Mouse (Mus musculus): Measurements from ENCODE around the gene Cdx2.
A peak's percentile ranks its signal among the peaks of the same experiment; 100 is the strongest.

Cdx2 gene

GRCm38 (mm10) chr5:147323237-147323917 lies 16.3 kb upstream of the Cdx2 start:
- peaks cover 10% of the 10 kb centered on the region; the same call in 1 of the 2 replicates for H3K4me1 ChIP-seq (replicated peaks; ENCODE audit: low read depth, low read length)
- TF ChIP-seq CTCF (conservative IDR thresholded peaks at IDR 0.05; ENCODE audit: low read length) (peak; percentile 78), NANOG (IDR thresholded peaks at IDR 0.05; ENCODE audit: borderline replicate concordance, low read length) (no peak)
- no peaks in the 10 kb centered on the region for H3K9me3 ChIP-seq (ENCODE audit: low read length)
- no peaks in the 10 kb centered on the region for H3K36me3 ChIP-seq (ENCODE audit: insufficient read depth, low read length)
- no peak overlapping the region for H3K4me3 ChIP-seq (replicated peaks; ENCODE audit: low read length)
- H3K27me3 ChIP-seq (ENCODE audit: insufficient read depth, low read length) = peaks cover 44% of the 10 kb centered on the region

- peaks cover 12% of the 10 kb centered on the region; the same call in 1 of the 2 replicates for H3K4me1 ChIP-seq (replicated peaks; ENCODE audit: low read depth, low read length)
- H3K27me3 ChIP-seq (ENCODE audit: insufficient read depth, low read length) = peaks cover 56% of the 10 kb centered on the region
- H3K36me3 ChIP-seq (ENCODE audit: insufficient read depth, low read length) = no peaks in the 10 kb centered on the region
- TF ChIP-seq NANOG (IDR thresholded peaks at IDR 0.05; ENCODE audit: borderline replicate concordance, low read length) = no peak
- no peak for TF ChIP-seq POU5F1 (IDR thresholded peaks at IDR 0.05; ENCODE audit: borderline replicate concordance, low read length)
- no peak for TF ChIP-seq CTCF (conservative IDR thresholded peaks at IDR 0.05; ENCODE audit: low read length)
- H3K9me3 ChIP-seq (ENCODE audit: low read length) = no peaks in the 10 kb centered on the region
- H3K4me3 ChIP-seq (replicated peaks; ENCODE audit: low read length) = no peak within 1 kb of the TSS
Observed at GRCm38 (mm10) chr5:147322183-147322582, 15.1 kb upstream of the Cdx2 start, which contains the start of gene Urad. Urad (minus strand) TSS chr5:147322440.

- peaks cover 20% of the 10 kb centered on the region for H3K4me1 ChIP-seq (replicated peaks; ENCODE audit: low read depth, low read length)
- H3K9me3 ChIP-seq (ENCODE audit: low read length) = no peaks in the 10 kb centered on the region
- H3K27me3 ChIP-seq (ENCODE audit: insufficient read depth, low read length) = peaks cover 67% of the 10 kb centered on the region
- no peaks in the 10 kb centered on the region for H3K36me3 ChIP-seq (ENCODE audit: insufficient read depth, low read length)
- H3K4me3 ChIP-seq (replicated peaks; ENCODE audit: low read length) = no peak overlapping the region
- TF ChIP-seq POU5F1 (IDR thresholded peaks at IDR 0.05; ENCODE audit: borderline replicate concordance, low read length) = no peak
- TF ChIP-seq CTCF (conservative IDR thresholded peaks at IDR 0.05; ENCODE audit: low read length) = peak; percentile 52
Observed at GRCm38 (mm10) chr5:147319653-147320052, 12.6 kb upstream of the Cdx2 start.

GRCm38 (mm10) chr5:147317991-147318390 lies 10.9 kb upstream of the Cdx2 start:
- Histone ChIP-seq H3K36me3 (ENCODE audit: insufficient read depth, low read length) (no peaks in the 10 kb centered on the region), H3K9me3 (ENCODE audit: low read length) (no peaks in the 10 kb centered on the region), H3K4me1 (replicated peaks; ENCODE audit: low read depth, low read length) (peaks cover 25% of the 10 kb centered on the region), H3K4me3 (replicated peaks; ENCODE audit: low read length) (no peak overlapping the region), H3K27me3 (ENCODE audit: insufficient read depth, low read length) (peaks cover 84% of the 10 kb centered on the region)
- TF ChIP-seq CTCF (conservative IDR thresholded peaks at IDR 0.05; ENCODE audit: low read length) (peak; percentile 55), POU5F1 (IDR thresholded peaks at IDR 0.05; ENCODE audit: borderline replicate concordance, low read length) (no peak)

- TF ChIP-seq NANOG (IDR thresholded peaks at IDR 0.05; ENCODE audit: borderline replicate concordance, low read length) (no peak), POU5F1 (IDR thresholded peaks at IDR 0.05; ENCODE audit: borderline replicate concordance, low read length) (no peak), CTCF (conservative IDR thresholded peaks at IDR 0.05; ENCODE audit: low read length) (no peak)
- Histone ChIP-seq H3K27me3 (ENCODE audit: insufficient read depth, low read length) (peaks cover 85% of the 10 kb centered on the region), H3K9me3 (ENCODE audit: low read length) (no peaks in the 10 kb centered on the region), H3K36me3 (ENCODE audit: insufficient read depth, low read length) (no peaks in the 10 kb centered on the region), H3K4me1 (replicated peaks; ENCODE audit: low read depth, low read length) (peaks cover 29% of the 10 kb centered on the region), H3K4me3 (replicated peaks; ENCODE audit: low read length) (no peak overlapping the region)
Observed at GRCm38 (mm10) chr5:147317321-147317720, 10.3 kb upstream of the Cdx2 start.

- TF ChIP-seq NANOG (IDR thresholded peaks at IDR 0.05; ENCODE audit: borderline replicate concordance, low read length) = no peak
- TF ChIP-seq POU5F1 (IDR thresholded peaks at IDR 0.05; ENCODE audit: borderline replicate concordance, low read length) = no peak
- no peak for TF ChIP-seq CTCF (conservative IDR thresholded peaks at IDR 0.05; ENCODE audit: low read length)
- Histone ChIP-seq H3K27me3 (ENCODE audit: insufficient read depth, low read length) (peaks cover 89% of the 10 kb centered on the region), H3K4me1 (replicated peaks; ENCODE audit: low read depth, low read length) (peaks cover 29% of the 10 kb centered on the region), H3K9me3 (ENCODE audit: low read length) (no peaks in the 10 kb centered on the region), H3K4me3 (replicated peaks; ENCODE audit: low read length) (peak overlapping the region; percentile 49), H3K36me3 (ENCODE audit: insufficient read depth, low read length) (no peaks in the 10 kb centered on the region)
Observed at GRCm38 (mm10) chr5:147315432-147316075, 8.5 kb upstream of the Cdx2 start.

GRCm38 (mm10) chr5:147314646-147315431 lies 7.8 kb upstream of the Cdx2 start:
- 0 out of 2 replicates have a peak, but pooled peaks have one; percentile 49 for TF ChIP-seq NANOG (IDR thresholded peaks at IDR 0.05; ENCODE audit: borderline replicate concordance, low read length)
- no peak for TF ChIP-seq POU5F1 (IDR thresholded peaks at IDR 0.05; ENCODE audit: borderline replicate concordance, low read length)
- Histone ChIP-seq H3K4me3 (replicated peaks; ENCODE audit: low read length) (peak overlapping the region; percentile 49), H3K36me3 (ENCODE audit: insufficient read depth, low read length) (no peaks in the 10 kb centered on the region), H3K27me3 (ENCODE audit: insufficient read depth, low read length) (peaks cover 92% of the 10 kb centered on the region), H3K4me1 (replicated peaks; ENCODE audit: low read depth, low read length) (peaks cover 29% of the 10 kb centered on the region), H3K9me3 (ENCODE audit: low read length) (no peaks in the 10 kb centered on the region)

Data from E14TG2a.4 (cell line).